Mouse (Mus musculus) ES-E14 (cell line): Measurements from ENCODE around the gene Grid2.

Source experiments
- CHD2 ChIP-seq: IDR thresholded peaks from 2 replicates; pipeline ENCODE4 v1.6.1; 2014; ENCODE audit warnings: mild to moderate bottlenecking, low read depth, low read length, inconsistent platforms
- HCFC1 ChIP-seq: IDR thresholded peaks from 2 replicates; pipeline ENCODE4 v1.6.1; 2012; ENCODE audit warnings: low read length, inconsistent platforms, borderline replicate concordance; ENCODE audit not compliant: insufficient read depth
- MAFK ChIP-seq: IDR thresholded peaks from 2 replicates; pipeline ENCODE4 v1.6.1; 2014; ENCODE audit warnings: mild to moderate bottlenecking, low read depth, low read length, inconsistent platforms; ENCODE audit not compliant: insufficient read depth
- ZC3H11A ChIP-seq: IDR thresholded peaks from 2 replicates; pipeline ENCODE4 v1.6.1; 2012; ENCODE audit warnings: low read depth, mild to moderate bottlenecking, inconsistent platforms, low read length, borderline replicate concordance
- ZNF384 ChIP-seq: IDR thresholded peaks from 2 replicates; pipeline ENCODE4 v1.6.1; 2012; ENCODE audit warnings: low read depth, low read length, inconsistent platforms

GRCm38 (mm10) chr6:63417534-63417933, 161.9 kb downstream of the Grid2 start:
- TF ChIP-seq ZC3H11A (no peak), CHD2 (no peak), MAFK (no peak), ZNF384 (no peak), HCFC1 (no peak)
